Mouse (Mus musculus) midbrain, embryonic 11.5 days (tissue): ENCODE results near the gene Gadd45gip1. TPM values are rescaled to one million over a fixed set of nuclear protein-coding genes. Genes with fewer than 3 reads are reported as not detected.
A peak's percentile ranks its signal among the peaks of the same experiment; 100 is the strongest.

Experiments
- ATAC-seq: fragments of 200-750 bp; cut with Nextera tagmentation; 2 replicates; pipeline ENCODE4 v1.8.0; 2017; ENCODE audit warnings: moderate TSS enrichment, moderate library complexity; ENCODE audit not compliant: low FRiP score
- DNase-seq: peaks from one replicate; pipeline ENCODE4 v3.0.0; 2015; ENCODE audit warnings: low spot score; ENCODE audit errors: missing footprints
- H3K27ac ChIP-seq: fragments of 300-500 bp; sonication (generic); 2 replicates; pipeline ENCODE4 v1.5.1; 2014; ENCODE audit warnings: low read depth, low read length
- H3K27me3 ChIP-seq: fragments of 300-500 bp; sonication (generic); 2 replicates; pipeline ENCODE4 v1.6.1; 2014; ENCODE audit warnings: mild to moderate bottlenecking, low read length, moderate library complexity, mixed read lengths; ENCODE audit not compliant: control insufficient read depth, insufficient read depth
- H3K36me3 ChIP-seq: fragments of 300-500 bp; sonication (generic); 2 replicates; pipeline ENCODE4 v1.6.1; 2014; ENCODE audit warnings: mild to moderate bottlenecking, low read length, moderate library complexity, mixed read lengths; ENCODE audit not compliant: control insufficient read depth, insufficient read depth
- H3K4me1 ChIP-seq: fragments of 300-500 bp; sonication (generic); 2 replicates; pipeline ENCODE4 v1.6.1; 2014; ENCODE audit warnings: low read length; ENCODE audit not compliant: control insufficient read depth, insufficient read depth
- H3K4me2 ChIP-seq: fragments of 300-500 bp; sonication (generic); 2 replicates; pipeline ENCODE4 v1.6.1; 2014; ENCODE audit warnings: mild to moderate bottlenecking, moderate library complexity
- H3K4me3 ChIP-seq: fragments of 300-500 bp; sonication (generic); 2 replicates; pipeline ENCODE4 v1.5.1; 2014; ENCODE audit warnings: low read depth, low read length
- H3K9ac ChIP-seq: fragments of 300-500 bp; sonication (generic); 2 replicates; pipeline ENCODE4 v1.6.1; 2014; ENCODE audit warnings: low read length
- H3K9me3 ChIP-seq: fragments of 300-500 bp; sonication (generic); 2 replicates; pipeline ENCODE4 v1.6.1; 2016; ENCODE audit warnings: low read length; ENCODE audit not compliant: control insufficient read depth
- WGBS: fragments of 180-500 bp; shearing (Covaris S2); extraction: QIAGEN DNeasy Blood & Tissue Kit; methylation state at CpG from one replicate; pipeline ENCODE4 v1.1.7; 2014; 5-methylcytosine and 5-hydroxymethylcytosine counted together
- polyA plus RNA-seq: library from polyadenylated mRNA; unstranded; fragments of >200 nt; fragmentation: Nextera tagmentation; extraction: Ambion mirVana; gene quantifications from 2 replicates; pipeline ENCODE4 v1.2.1, GENCODE M21; 2014

Gadd45gip1 gene
- polyA plus RNA-seq, 1 experiment from 2014 or later: 37.8 TPM

GRCm38 (mm10) chr8:84786801-84787467, 44.4 kb upstream of the Gadd45gip1 start:
- Histone ChIP-seq H3K36me3 (no peaks in the 10 kb centered on the region), H3K4me3 (no peak overlapping the region), H3K9ac (no peak overlapping the region), H3K9me3 (no peaks in the 10 kb centered on the region), H3K27me3 (peaks cover 98% of the 10 kb centered on the region), H3K4me2 (no peak overlapping the region), H3K4me1 (no peaks in the 10 kb centered on the region), H3K27ac (no peak overlapping the region)
- peak; percentile 93 for DNase-seq
- WGBS: 3% methylated on average over 11 of the region's 11 CpGs
- no peak for ATAC-seq

- no peak for ATAC-seq
- Histone ChIP-seq H3K4me3 (no peak overlapping the region), H3K4me1 (no peaks in the 10 kb centered on the region), H3K36me3 (no peaks in the 10 kb centered on the region), H3K27me3 (peaks cover 96% of the 10 kb centered on the region), H3K4me2 (no peak overlapping the region), H3K9ac (no peak overlapping the region), H3K27ac (no peak overlapping the region), H3K9me3 (no peaks in the 10 kb centered on the region)
- WGBS: 4% methylated on average over 14 of the region's 14 CpGs
- DNase-seq: peak; percentile 90
These were observed 43.6 kb upstream of the Gadd45gip1 start for GRCm38 (mm10) chr8:84787523-84788302.

- no peak overlapping the region for H3K4me2 ChIP-seq
- DNase-seq: no peak
- H3K9ac ChIP-seq: no peak overlapping the region
These were observed 42.4 kb upstream of the Gadd45gip1 start for GRCm38 (mm10) chr8:84788896-84789295.

GRCm38 (mm10) chr8:84789345-84789744, 42.0 kb upstream of the Gadd45gip1 start:
- Histone ChIP-seq H3K4me2 (no peak overlapping the region), H3K27me3 (peaks cover 91% of the 10 kb centered on the region), H3K9me3 (no peaks in the 10 kb centered on the region), H3K27ac (no peak overlapping the region), H3K4me3 (no peak overlapping the region), H3K4me1 (no peaks in the 10 kb centered on the region), H3K9ac (no peak overlapping the region), H3K36me3 (no peaks in the 10 kb centered on the region)
- WGBS: 48% methylated on average over 5 of the region's 5 CpGs
- ATAC-seq: no peak
- DNase-seq: no peak

More at GRCm38 (mm10) chr8:84788896-84789295, 42.4 kb upstream of the Gadd45gip1 start:
- Histone ChIP-seq H3K27ac (no peak overlapping the region), H3K27me3 (peaks cover 91% of the 10 kb centered on the region), H3K36me3 (no peaks in the 10 kb centered on the region), H3K4me1 (no peaks in the 10 kb centered on the region), H3K9me3 (no peaks in the 10 kb centered on the region), H3K4me3 (no peak overlapping the region)
- ATAC-seq: no peak
- 4% methylated on average over 11 of the region's 11 CpGs for WGBS

- no peak overlapping the region for H3K27ac ChIP-seq
- H3K4me2 ChIP-seq: no peak overlapping the region
- no peak overlapping the region for H3K4me3 ChIP-seq
- no peak for DNase-seq
- no peaks in the 10 kb centered on the region for H3K9me3 ChIP-seq
- no peak overlapping the region for H3K9ac ChIP-seq
- H3K27me3 ChIP-seq: peaks cover 90% of the 10 kb centered on the region
- no peaks in the 10 kb centered on the region for H3K36me3 ChIP-seq
- no peaks in the 10 kb centered on the region for H3K4me1 ChIP-seq
- 75% methylated on average over 9 of the region's 9 CpGs for WGBS
- ATAC-seq: no peak
These were observed 41.4 kb upstream of the Gadd45gip1 start for GRCm38 (mm10) chr8:84789855-84790486.

GRCm38 (mm10) chr8:84790537-84790936, 40.8 kb upstream of the Gadd45gip1 start:
- 80% methylated on average over 2 of the region's 2 CpGs for WGBS
- no peak for DNase-seq
- no peak for ATAC-seq
- Histone ChIP-seq H3K4me1 (no peaks in the 10 kb centered on the region), H3K27ac (no peak overlapping the region), H3K4me2 (no peak overlapping the region), H3K27me3 (peaks cover 90% of the 10 kb centered on the region), H3K9ac (no peak overlapping the region), H3K9me3 (no peaks in the 10 kb centered on the region), H3K36me3 (no peaks in the 10 kb centered on the region), H3K4me3 (no peak overlapping the region)

GRCm38 (mm10) chr8:84792429-84792947, 38.8 kb upstream of the Gadd45gip1 start:
- Histone ChIP-seq H3K27me3 (peaks cover 90% of the 10 kb centered on the region), H3K9me3 (no peaks in the 10 kb centered on the region), H3K4me3 (no peak overlapping the region), H3K4me2 (no peak overlapping the region), H3K4me1 (no peaks in the 10 kb centered on the region), H3K9ac (no peak overlapping the region), H3K36me3 (no peaks in the 10 kb centered on the region), H3K27ac (no peak overlapping the region)
- ATAC-seq (no peak), DNase-seq (no peak)
- 71% methylated on average over 12 of the region's 12 CpGs for WGBS

- Histone ChIP-seq H3K27me3 (peaks cover 90% of the 10 kb centered on the region), H3K9me3 (no peaks in the 10 kb centered on the region), H3K9ac (no peak overlapping the region), H3K4me1 (no peaks in the 10 kb centered on the region), H3K4me3 (no peak overlapping the region), H3K36me3 (no peaks in the 10 kb centered on the region), H3K4me2 (no peak overlapping the region), H3K27ac (no peak overlapping the region)
- no peak for ATAC-seq
- 80% methylated on average over 9 of the region's 9 CpGs for WGBS
- DNase-seq: no peak
These were observed 38.2 kb upstream of the Gadd45gip1 start for GRCm38 (mm10) chr8:84793134-84793533.
